Mouse (Mus musculus): ENCODE data around the gene Foxj2. TPM values are rescaled to one million over a fixed set of nuclear protein-coding genes. Genes with fewer than 3 reads are reported as not detected.

The Foxj2 gene
- total RNA-seq, 2 experiments from 2014 or later, result 29.1 to 29.9 TPM

DNA sequence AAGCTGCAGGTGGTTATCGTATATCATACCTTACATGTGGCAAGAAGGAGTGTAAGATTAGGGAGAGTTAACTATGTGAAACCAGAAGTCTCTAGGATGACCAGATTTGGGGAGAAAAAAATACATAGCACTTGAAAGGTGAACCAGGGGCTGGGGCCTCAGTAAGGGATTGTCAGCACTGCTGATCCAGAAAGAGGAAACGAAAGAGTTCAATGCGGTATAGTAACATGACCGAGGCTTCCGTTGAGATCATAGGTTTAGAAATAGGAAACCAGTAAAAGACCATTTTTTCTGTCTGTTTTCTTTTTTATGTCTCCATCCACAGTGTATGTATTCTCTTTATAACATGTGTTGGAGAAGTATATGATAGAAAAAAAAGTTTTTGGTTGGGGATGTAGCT is 53.1 kb downstream of the Foxj2 start:
- no peak for DNase-seq (ENCODE audit: low spot score in 2 of 2)

DNA sequence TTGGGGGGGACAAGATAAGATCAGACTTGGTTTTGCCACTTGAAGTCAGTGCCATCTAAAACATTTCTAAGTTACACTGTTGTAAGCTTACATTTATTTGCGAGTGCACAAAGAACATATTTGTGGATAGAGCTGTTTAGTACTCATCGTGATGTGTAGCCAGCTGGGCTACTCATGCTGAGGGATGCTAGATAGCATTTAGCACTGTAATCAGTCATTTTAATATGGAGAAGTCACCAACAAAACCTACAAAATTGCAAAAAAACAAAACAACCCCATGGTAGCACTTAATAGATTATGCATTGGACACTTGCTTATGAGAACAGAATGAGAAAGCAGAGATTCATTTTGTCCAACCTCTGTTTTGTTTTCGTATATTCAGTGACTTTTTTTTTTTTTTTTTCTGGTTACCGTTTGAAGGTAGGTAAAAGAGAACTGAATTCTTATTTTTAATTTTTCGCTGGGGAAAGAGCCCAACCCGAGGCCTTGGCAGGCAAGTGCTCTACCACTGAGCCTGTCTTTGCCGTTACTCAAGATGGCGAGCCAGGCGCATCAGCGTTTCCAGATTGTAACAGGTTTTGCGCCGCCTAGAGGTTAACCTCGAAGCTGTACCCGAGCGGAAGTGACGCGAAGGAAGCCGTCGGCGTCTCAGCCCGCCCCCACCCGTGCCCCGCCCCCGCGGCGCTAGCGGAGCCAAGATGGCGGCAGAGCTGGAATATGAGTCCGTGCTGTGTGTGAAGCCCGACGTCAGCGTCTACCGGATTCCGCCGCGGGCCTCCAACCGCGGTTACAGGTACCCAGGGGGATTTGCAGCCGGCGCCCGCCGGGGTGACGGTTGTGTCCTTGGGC is 54.4 kb downstream of the Foxj2 start, which contains the start of gene Necap1:
Necap1 (plus strand) TSS at position 604 of the 849 bp plus-strand sequence.
- peak; percentile 97 to 99 for DNase-seq (ENCODE audit: low spot score in 2 of 2)

DNA sequence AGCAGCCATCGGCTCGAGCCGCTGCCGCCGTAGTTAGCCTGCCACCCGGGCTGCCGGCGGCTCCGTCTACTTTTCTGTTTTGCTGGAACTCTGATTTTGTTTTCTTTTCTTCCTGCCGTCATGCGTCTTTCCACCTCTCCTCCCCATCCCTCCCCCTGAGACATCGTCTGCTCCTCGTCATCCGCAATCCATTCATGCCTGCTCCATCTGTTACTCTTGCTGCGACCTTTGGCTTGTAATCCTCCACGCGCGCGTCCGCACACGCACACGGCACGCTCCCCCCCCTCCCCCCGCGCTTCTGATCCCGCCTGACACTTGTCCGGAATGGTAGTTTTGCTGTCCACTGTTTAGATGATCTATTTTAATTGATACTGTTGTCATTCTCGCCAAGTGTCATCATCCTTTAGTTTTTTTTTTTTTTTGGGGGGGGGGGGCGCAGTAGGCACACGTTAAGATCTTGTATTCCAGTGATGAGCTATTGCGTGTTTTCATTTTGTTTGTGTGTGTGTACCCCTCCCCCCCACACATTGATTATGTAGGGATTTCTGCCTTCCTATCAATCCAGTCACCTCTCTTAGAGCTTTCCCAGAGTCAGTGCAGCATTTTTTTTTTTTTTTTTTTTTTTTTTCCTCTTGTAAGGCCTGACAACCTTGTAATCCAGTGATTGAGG is 55.1 kb downstream of the Foxj2 start:
- no peak for DNase-seq (ENCODE audit: low spot score in 2 of 2)

DNA sequence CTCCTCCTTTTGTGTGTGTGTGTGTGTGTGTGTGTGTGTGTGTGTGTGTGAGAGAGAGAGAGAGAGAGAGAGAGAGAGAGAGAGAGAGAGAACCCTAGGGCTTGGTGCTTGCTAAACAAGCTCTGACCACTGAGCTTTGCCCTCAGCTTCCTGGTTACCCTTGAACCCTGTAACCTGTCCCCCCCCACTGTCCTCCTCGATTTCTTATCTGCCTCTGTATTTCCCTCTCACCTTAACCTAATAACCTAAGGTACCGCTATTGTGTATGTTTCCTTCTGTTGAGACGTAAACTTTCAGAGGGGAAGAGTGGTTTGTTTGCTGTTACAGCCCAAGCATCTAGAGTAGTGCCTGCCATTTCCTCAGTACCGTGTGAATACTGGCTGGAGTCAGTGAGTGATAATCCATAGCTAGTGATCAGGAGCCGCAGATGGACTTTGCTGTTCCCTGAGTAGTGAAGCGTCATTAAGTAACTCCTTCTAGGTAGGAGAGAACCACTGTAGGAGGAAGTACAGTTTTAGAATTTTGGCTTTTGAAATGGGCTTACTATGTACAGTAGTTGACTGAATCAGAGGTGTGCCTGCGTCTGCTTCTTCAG is 59.5 kb downstream of the Foxj2 start:
- DNase-seq (ENCODE audit: low spot score in 2 of 2), result no peak

DNA sequence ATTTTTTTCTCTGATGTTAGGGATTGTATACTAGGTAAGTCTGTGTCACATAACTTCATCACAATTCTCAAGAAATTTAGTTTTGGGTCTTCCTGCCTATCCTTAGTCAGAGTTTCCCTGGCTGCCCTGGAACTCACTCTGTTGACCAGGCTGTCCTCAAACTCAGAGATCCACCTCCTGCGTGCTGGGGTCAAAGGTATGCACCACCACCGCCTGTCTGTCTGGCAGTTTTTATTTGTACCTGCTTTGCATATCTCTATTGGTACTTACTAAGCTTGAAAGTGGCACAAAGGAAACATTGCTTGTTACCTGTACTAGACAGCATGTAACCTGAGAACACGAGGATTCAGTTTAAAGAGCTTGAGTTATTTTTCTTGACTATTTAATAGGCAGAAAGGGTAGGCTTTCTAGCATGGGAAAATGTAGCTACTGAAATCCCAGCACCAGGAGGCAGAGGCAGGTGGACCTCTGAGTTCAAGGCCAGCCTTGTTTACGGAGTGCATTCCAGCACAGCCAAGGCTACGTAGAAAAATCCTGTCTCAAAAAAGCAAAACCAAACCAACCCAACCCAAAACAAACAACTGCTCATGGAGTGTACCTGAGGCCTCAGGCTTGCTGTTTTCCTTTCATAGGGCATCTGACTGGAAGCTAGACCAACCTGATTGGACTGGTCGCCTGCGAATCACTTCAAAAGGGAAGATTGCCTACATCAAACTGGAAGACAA is 60.2 kb downstream of the Foxj2 start:
- DNase-seq (ENCODE audit: low spot score in 2 of 2), result no peak

DNA sequence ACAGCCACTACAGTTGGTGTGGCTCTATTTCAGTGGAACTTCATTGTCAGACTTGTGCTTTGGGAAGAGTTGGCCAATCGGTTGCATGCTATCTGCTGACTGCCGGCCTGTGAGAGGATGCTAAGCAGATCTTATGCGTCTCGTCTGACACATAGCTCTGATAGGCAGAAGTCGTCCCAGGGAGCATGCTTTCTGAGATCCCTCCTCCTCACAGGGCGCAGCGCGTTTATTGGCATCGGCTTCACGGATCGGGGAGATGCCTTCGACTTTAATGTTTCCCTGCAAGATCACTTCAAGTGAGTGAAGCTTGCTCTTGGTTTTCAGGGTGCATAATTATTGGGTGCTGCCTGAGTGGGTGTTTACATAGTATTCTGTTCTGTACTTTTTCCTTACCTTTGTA is 61.6 kb downstream of the Foxj2 start:
- DNase-seq (ENCODE audit: low spot score in 2 of 2), result no peak

DNA sequence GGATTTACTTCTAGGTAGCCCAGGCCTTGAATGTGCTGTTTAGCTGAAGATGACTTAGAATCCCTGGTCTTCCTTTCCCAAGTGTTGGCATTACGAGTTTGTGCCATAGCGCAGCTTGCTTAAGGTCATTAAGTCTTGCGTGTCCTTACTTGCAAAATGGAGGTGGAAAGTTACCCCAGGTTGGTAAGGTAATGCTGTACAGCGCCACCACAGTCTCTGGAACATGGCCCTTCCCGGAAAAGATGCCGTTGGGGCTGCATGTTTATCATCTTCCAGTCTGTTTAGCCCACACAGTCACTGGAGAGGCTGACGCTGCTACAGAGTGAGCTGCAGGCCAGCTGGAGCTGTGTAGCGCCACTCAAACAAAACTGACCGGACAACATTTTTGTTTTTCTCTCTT is 63.9 kb downstream of the Foxj2 start:
- DNase-seq (ENCODE audit: low spot score in 2 of 2), result no peak

DNA sequence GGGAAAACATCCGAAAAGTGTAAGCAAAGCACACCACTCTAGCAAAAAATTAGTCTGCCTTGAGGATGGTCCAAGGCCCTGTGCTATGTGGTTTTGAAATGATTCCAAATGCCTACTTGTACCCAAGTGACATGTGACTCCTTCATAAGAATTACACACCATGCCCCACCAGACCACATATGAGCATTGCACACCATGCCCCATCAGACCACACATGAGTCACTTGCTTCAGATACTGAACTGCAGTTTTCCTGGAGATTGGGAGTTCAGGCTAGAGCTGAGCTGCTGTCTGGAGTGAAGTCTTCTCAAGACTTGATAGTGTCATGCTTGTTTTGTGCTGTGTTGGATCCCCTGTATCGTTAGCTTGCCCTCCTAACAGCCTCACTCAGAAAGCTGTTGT is 69.9 kb downstream of the Foxj2 start:
- DNase-seq (ENCODE audit: low spot score in 2 of 2), result no peak

DNA sequence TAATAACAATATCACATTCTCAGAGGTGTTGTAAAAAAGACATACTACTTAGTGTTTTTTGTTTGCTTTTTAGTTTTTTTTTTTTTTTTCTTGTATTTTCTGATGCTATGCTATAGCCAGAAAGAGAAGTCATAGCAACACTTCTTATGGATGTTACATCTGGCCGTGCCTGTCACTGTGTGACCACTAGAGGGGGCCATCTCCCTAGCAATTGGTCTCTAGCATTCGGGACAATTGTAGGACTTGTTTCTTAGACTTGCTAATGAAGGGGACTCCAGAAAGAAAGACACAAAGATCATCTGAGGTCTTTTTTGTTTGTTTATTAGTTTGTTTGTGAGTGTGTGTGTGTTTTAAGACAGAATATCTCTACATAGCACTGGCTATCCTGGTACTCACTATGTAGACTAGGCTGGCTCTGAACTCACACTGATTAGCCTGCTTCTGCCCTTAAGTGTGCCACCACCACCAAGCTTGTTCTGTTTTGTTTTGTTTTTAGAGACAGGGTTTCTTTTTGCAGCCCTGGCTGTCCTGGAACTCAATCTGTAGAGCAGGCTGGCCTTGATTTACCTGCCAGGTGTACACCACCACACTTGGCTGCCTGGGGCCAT is 72.8 kb downstream of the Foxj2 start:
- DNase-seq (ENCODE audit: low spot score in 2 of 2), result peak in 1 of 2 experiments; percentile 70

Small RNA genes lying within 50 kb of the gene (microRNA-seq; reads per million reads assigned to microRNA genes)
- 0 to 0.20 reads per million in 2 experiments for gene Mir7231

Other genes with a start within 250 kb of the Foxj2 start
- 1 to 10 TPM in 1 of 2 experiments, under 1 TPM in 1; 0.97 to 1.4 TPM for gene Apobec1, start 217.5 kb upstream of the Foxj2 start, total RNA-seq (2021)
- not detected for gene Gdf3, start 209.8 kb upstream of the Foxj2 start, total RNA-seq (2021)
- not detected for gene Dppa3, start 193.5 kb upstream of the Foxj2 start, total RNA-seq (2021)
- not detected for gene Nanog, start 112.4 kb upstream of the Foxj2 start, total RNA-seq (2021)
- 100 to 1,000 TPM; 110 to 113 TPM for gene Slc2a3, start 18.3 kb upstream of the Foxj2 start, total RNA-seq (2021)
- gene C3ar1, start 36.2 kb downstream of the Foxj2 start, total RNA-seq (2021), result under 1 TPM; 0.38 to 0.79 TPM
- gene Necap1, start 54.6 kb downstream of the Foxj2 start, total RNA-seq (2021), result 100 to 1,000 TPM; 212 to 213 TPM
- under 1 TPM; 0.27 to 0.41 TPM for gene Clec4a1, start 101.9 kb downstream of the Foxj2 start, total RNA-seq (2021)
- under 1 TPM; 0.38 to 0.82 TPM for gene Clec4a3, start 132.6 kb downstream of the Foxj2 start, total RNA-seq (2021)
- not detected for gene Clec4a4, start 170.5 kb downstream of the Foxj2 start, total RNA-seq (2021)
- gene Clec4b1, start 230.0 kb downstream of the Foxj2 start, total RNA-seq (2021), result not detected

Data from layer of hippocampus, adult 18-20 months (tissue).